Mouse (Mus musculus): ENCODE results near the gene 4930562C15Rik.

- TF ChIP-seq CTCF (IDR thresholded peaks at IDR 0.05; ENCODE audit: borderline replicate concordance, insufficient read depth, low read length) (no peak), POLR2A (IDR thresholded peaks at IDR 0.05; ENCODE audit: low read depth, low read length) (no peak)
Measured at GRCm38 (mm10) chr16:4910758-4911157, 75.5 kb downstream of the 4930562C15Rik start.
